Mouse (Mus musculus) limb, embryonic 13.5 days (tissue): ENCODE measurements at regions not wholly inside any gene's neighbourhood (a gene's known extent, or its start where the extent isn't known, plus 50 kb on each side); places are given as distances from the start of the nearest gene placed in this dataset.
"Not testable (repeated sequence)": the region's sequence is repeated elsewhere in the genome, so short reads cannot be mapped to it uniquely, and the experiment has no call there.

Experiments
- ATAC-seq: fragments of 200-750 bp; cut with Nextera tagmentation; 2 replicates; pipeline ENCODE4 v1.8.0; 2017; ENCODE audit warnings: low read depth, moderate number of reproducible peaks, moderate TSS enrichment; ENCODE audit not compliant: low FRiP score
- H3K27ac ChIP-seq: fragments of 300-500 bp; sonication (generic); 2 replicates; pipeline ENCODE4 v1.5.1; 2015; ENCODE audit warnings: inconsistent platforms, mild to moderate bottlenecking, moderate library complexity
- H3K27me3 ChIP-seq: fragments of 300-500 bp; sonication (generic); 2 replicates; pipeline ENCODE4 v1.6.1; 2015; ENCODE audit warnings: mild to moderate bottlenecking, inconsistent platforms
- H3K36me3 ChIP-seq: fragments of 300-500 bp; sonication (generic); 2 replicates; pipeline ENCODE4 v1.6.1; 2015; ENCODE audit warnings: inconsistent platforms, mild to moderate bottlenecking, moderate library complexity
- H3K4me1 ChIP-seq: fragments of 300-500 bp; sonication (generic); 2 replicates; pipeline ENCODE4 v1.6.1; 2015; ENCODE audit warnings: inconsistent platforms
- H3K4me2 ChIP-seq: fragments of 300-500 bp; sonication (generic); replicated peaks from 2 replicates; pipeline ENCODE4 v1.6.1; 2015; ENCODE audit warnings: inconsistent platforms, mild to moderate bottlenecking, moderate library complexity
- H3K4me3 ChIP-seq: fragments of 300-500 bp; sonication (generic); 2 replicates; pipeline ENCODE4 v1.5.1; 2015; ENCODE audit warnings: moderate library complexity, mild to moderate bottlenecking, inconsistent platforms
- H3K9ac ChIP-seq: fragments of 300-500 bp; sonication (generic); 2 replicates; pipeline ENCODE4 v1.6.1; 2015; ENCODE audit warnings: mild to moderate bottlenecking, inconsistent platforms
- H3K9me3 ChIP-seq: fragments of 300-500 bp; sonication (generic); 2 replicates; pipeline ENCODE4 v1.6.1; 2016; ENCODE audit warnings: inconsistent platforms
- WGBS: fragments of 180-500 bp; shearing (Covaris S2); methylation state at CpG from one replicate; pipeline ENCODE4 v1.1.7; 2015; 5-methylcytosine and 5-hydroxymethylcytosine counted together

DNA sequence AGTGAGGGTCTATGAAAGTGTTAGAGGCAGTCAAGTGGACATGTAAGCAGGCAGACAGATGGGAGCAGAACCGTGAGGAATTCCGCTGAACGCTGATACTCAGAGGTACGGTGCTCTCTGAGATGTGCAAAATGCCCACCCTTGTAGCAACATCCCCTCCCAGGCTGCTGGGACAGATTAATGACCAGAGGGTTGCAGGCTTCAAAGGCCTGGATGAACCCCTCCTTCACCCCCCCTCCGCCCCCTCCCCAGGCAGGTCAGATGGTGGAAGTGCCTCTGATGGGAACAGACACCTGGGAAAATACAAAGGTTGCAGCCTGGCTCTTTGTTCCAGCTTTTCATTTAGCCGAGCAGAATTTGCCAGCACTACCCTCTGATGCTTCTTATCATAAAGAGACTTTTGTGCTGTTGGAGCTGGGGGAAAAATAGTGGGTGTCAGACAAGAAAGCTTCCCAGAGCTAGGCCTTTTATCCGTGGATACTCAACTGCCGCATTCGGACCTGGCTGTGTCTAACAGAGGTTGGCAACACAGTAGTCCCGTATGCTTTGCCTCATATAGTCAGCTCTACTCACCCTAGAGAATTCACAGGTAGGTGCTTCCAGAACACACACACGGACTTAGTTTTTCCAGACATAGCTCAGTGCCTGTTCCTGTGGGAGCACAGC, 111.2 kb upstream of the Ranbp3l start:
- H3K36me3 ChIP-seq, result no peaks in the 10 kb centered on the region
- H3K4me1 ChIP-seq, result peaks cover 7% of the 10 kb centered on the region
- WGBS, result 65% methylated on average over 11 of the region's 11 CpGs
- peaks cover 3% of the 10 kb centered on the region; the same call in 1 of the 2 replicates for H3K9me3 ChIP-seq
- no peak overlapping the region for H3K27ac ChIP-seq
- H3K4me2 ChIP-seq, result no peak overlapping the region
- ATAC-seq, result no peak
- H3K27me3 ChIP-seq, result no peaks in the 10 kb centered on the region
- H3K9ac ChIP-seq, result no peak overlapping the region
- no peak overlapping the region for H3K4me3 ChIP-seq

DNA sequence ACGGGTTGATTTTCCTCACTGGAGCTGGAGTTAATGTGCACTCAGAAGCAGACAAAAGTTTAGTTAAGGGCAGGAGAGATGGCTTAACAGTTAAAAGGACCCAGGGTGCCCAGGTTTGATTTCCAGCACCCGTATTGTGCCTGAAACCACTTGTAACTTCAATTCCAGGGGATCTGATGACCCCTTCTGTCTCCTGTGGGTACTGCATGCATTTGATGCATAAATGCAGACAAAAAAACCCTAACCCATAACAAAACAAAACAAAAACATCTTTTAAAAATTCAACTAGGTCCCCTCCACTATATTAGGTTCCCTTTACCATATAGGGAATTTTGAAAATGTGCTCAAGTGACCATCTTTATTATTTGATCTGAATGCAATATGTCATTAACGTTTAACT, 112.2 kb upstream of the Ranbp3l start:
- no peak for ATAC-seq
- WGBS, result 90% methylated on average over 3 of the region's 3 CpGs
- H3K4me1 ChIP-seq, result peaks cover 7% of the 10 kb centered on the region
- no peaks in the 10 kb centered on the region for H3K27me3 ChIP-seq
- H3K36me3 ChIP-seq, result no peaks in the 10 kb centered on the region
- peaks cover 3% of the 10 kb centered on the region; the same call in 1 of the 2 replicates for H3K9me3 ChIP-seq
- H3K4me3 ChIP-seq, result no peak overlapping the region
- H3K27ac ChIP-seq, result no peak overlapping the region
- H3K4me2 ChIP-seq, result no peak overlapping the region
- no peak overlapping the region for H3K9ac ChIP-seq

DNA sequence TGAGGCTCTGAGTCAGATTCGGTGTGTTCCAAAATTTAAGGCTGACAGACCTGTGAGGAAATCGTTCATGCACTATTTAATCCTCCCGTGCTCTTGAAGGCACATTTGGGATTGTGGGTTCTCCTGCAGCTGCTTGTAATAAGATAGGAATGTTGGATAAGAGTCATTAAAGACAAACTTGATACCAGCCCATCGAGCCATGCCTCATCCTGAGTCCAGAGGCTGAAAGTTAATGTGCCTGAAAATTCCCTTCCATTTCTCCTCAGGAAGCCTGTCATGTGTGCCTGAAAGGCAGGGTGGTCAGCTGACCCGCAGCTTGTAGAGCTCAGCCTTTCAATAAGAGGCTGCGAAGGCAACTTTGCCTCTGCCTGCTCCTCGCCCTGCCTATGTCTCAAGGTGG, 113.4 kb upstream of the Ranbp3l start:
- WGBS, result 35% methylated on average over 7 of the region's 7 CpGs
- peak; percentile 81 for ATAC-seq

DNA sequence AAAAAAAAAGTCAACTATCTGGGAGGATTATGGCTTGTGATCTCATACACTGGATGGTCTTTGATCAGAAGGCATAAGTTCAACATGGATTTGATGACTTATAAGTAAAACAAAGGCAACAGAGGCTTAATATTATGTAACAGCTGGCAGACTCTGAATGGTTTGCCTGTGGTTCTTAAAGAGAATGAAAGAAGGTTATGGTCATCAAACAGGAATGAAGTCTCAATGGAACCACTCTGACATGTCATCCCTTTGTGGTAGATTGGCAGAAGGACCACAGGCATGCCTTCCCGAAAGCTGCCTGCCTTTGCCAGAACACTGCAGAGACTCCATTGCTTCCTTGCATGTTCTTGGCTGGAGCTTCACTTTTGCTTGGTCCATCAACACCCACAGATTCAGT, 116.8 kb upstream of the Ranbp3l start:
- Histone ChIP-seq H3K27me3 (no peaks in the 10 kb centered on the region), H3K4me1 (peaks cover 7% of the 10 kb centered on the region), H3K4me2 (no peak overlapping the region), H3K4me3 (no peak overlapping the region), H3K9ac (no peak overlapping the region), H3K36me3 (no peaks in the 10 kb centered on the region), H3K9me3 (peaks cover 3% of the 10 kb centered on the region; the same call in 1 of the 2 replicates), H3K27ac (no peak overlapping the region)
- ATAC-seq, result no peak
- WGBS, result 97% methylated on average over 1 of the region's 1 CpGs

More for the DNA sequence above, 113.4 kb upstream of the Ranbp3l start:
- Histone ChIP-seq H3K9ac (no peak overlapping the region), H3K4me1 (peaks cover 7% of the 10 kb centered on the region), H3K36me3 (no peaks in the 10 kb centered on the region), H3K27ac (peak overlapping the region; percentile 22; the same call in 1 of the 2 replicates), H3K4me3 (no peak overlapping the region), H3K9me3 (peaks cover 3% of the 10 kb centered on the region; the same call in 1 of the 2 replicates), H3K4me2 (peak overlapping the region; percentile 43), H3K27me3 (no peaks in the 10 kb centered on the region)

DNA sequence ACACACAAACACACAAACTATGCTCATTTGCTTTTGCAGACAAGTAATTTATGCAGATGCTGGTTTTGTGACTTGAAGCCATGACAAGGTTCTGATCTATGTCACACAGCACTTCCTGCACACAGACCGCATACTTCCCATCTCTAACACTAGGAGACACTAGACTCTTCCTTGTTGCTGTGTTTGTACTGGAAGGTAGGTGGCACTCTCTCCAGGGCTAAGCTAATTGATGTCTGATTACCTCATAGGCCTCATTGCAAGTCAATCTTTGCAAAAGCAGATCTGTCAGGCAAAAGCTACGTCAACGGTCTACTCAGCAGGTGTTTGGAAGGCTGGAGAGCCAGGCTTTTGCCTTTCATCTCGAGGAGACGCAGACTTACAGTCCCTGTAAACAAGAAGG, 118.3 kb upstream of the Ranbp3l start:
- Histone ChIP-seq H3K9me3 (no peaks in the 10 kb centered on the region), H3K27me3 (no peaks in the 10 kb centered on the region), H3K9ac (no peak overlapping the region), H3K27ac (no peak overlapping the region), H3K4me2 (no peak overlapping the region), H3K4me3 (no peak overlapping the region), H3K36me3 (no peaks in the 10 kb centered on the region), H3K4me1 (peaks cover 4% of the 10 kb centered on the region)
- 55% methylated on average over 5 of the region's 5 CpGs for WGBS
- no peak for ATAC-seq

DNA sequence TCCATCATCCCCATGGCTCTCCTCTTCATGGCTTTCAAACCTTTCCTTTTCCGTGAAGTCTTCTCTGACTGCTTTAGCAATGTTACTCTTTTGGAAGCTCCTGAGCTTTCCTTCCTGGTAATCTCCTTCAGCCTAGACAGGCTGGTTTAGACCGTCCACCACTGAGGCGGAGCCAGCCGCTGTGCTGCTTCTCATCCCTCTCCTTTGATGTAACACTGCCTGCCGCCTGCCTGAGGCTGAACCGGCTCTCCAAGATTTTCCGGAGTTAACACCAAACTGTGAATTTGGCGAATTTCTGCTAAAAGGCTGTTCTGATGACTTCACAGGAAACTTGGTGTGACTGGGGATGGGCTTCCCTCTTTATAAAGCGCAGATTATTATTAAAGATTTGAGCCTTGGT, 125.6 kb upstream of the Ranbp3l start:
- ATAC-seq, result no peak
- Histone ChIP-seq H3K9me3 (no peaks in the 10 kb centered on the region), H3K27me3 (no peaks in the 10 kb centered on the region), H3K36me3 (no peaks in the 10 kb centered on the region), H3K4me2 (no peak overlapping the region), H3K4me1 (0 out of 2 replicates have a peak, but pooled peaks cover 6% of the 10 kb centered on the region), H3K27ac (no peak overlapping the region), H3K9ac (no peak overlapping the region), H3K4me3 (no peak overlapping the region)
- 24% methylated on average over 9 of the region's 9 CpGs for WGBS

DNA sequence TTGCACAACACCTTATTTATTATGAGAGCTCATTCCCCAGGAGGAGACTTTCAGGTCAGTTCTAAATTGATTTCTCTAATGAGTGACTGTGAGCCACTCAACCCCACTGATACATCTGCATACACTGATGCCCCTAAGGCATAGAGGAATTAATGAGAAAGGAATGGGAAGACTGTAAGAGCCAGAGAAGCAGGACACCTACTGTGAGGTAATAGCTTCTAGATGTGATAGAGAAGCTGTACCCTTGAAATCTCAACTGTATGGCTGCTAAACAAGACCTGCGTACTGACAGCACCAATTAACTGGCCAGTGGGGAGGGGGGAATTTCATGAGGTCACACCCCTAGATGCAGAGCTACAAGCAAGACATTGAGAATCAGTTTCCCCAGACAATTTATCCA, 128.3 kb upstream of the Ranbp3l start:
- Histone ChIP-seq H3K36me3 (no peaks in the 10 kb centered on the region), H3K27me3 (no peaks in the 10 kb centered on the region), H3K9ac (no peak overlapping the region), H3K4me3 (no peak overlapping the region), H3K9me3 (no peaks in the 10 kb centered on the region), H3K4me1 (0 out of 2 replicates have a peak, but pooled peaks cover 6% of the 10 kb centered on the region), H3K4me2 (no peak overlapping the region), H3K27ac (no peak overlapping the region)
- no peak for ATAC-seq
- 48% methylated on average over 1 of the region's 1 CpGs for WGBS

DNA sequence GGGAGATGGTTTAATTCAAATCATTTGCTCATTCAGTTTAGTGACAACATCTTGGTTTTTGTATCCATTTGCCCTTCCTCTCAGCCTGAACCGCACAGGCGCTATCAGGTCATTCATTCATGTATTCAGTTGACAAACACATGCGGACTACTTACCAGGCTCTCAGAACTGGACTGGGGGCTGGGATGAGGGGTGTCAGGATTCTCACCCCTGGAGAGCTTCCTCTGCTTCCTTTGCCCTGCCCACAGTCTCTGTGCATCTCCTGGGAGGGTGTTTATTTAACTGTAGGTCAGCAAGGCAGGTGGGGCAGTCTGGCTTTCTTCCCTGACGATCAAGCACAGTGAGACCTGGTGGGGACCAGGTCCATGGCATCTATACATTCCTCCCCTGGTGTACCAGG, 123.6 kb upstream of the Slc1a3 start:
- Histone ChIP-seq H3K27ac (no peak overlapping the region), H3K9me3 (no peaks in the 10 kb centered on the region), H3K4me3 (no peak overlapping the region), H3K4me1 (peaks cover 7% of the 10 kb centered on the region), H3K9ac (no peak overlapping the region), H3K4me2 (no peak overlapping the region), H3K36me3 (no peaks in the 10 kb centered on the region), H3K27me3 (no peaks in the 10 kb centered on the region)
- 78% methylated on average over 4 of the region's 4 CpGs for whole genome bisulfite sequencing
- ATAC-seq, result no peak

DNA sequence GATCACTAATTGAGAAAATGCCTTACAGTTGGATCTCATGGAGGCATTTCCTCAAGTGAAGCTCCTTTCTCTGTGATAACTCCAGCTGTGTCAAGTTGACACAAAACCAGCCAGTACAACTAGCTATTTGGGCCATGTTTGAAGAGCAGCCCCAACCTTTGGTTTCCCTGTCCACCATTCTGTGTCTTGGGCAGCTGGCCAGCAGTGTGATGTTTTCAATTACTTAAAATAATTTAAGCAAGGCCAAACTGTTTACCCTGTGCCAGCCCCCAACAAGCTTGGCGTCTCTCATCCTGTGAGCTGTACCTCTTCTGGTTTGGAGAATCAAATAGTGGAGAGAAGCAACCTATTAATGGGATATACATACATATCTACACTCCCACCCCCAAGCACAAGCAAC, 122.4 kb upstream of the Slc1a3 start:
- H3K27ac ChIP-seq, result no peak overlapping the region
- no peak overlapping the region for H3K4me2 ChIP-seq
- no peaks in the 10 kb centered on the region for H3K27me3 ChIP-seq
- no peak overlapping the region for H3K4me3 ChIP-seq
- H3K9me3 ChIP-seq, result no peaks in the 10 kb centered on the region
- peaks cover 7% of the 10 kb centered on the region for H3K4me1 ChIP-seq
- no peak; the same call in 1 of the 2 replicates for ATAC-seq
- H3K36me3 ChIP-seq, result no peaks in the 10 kb centered on the region
- 33% methylated on average over 1 of the region's 1 CpGs for WGBS
- H3K9ac ChIP-seq, result no peak overlapping the region

DNA sequence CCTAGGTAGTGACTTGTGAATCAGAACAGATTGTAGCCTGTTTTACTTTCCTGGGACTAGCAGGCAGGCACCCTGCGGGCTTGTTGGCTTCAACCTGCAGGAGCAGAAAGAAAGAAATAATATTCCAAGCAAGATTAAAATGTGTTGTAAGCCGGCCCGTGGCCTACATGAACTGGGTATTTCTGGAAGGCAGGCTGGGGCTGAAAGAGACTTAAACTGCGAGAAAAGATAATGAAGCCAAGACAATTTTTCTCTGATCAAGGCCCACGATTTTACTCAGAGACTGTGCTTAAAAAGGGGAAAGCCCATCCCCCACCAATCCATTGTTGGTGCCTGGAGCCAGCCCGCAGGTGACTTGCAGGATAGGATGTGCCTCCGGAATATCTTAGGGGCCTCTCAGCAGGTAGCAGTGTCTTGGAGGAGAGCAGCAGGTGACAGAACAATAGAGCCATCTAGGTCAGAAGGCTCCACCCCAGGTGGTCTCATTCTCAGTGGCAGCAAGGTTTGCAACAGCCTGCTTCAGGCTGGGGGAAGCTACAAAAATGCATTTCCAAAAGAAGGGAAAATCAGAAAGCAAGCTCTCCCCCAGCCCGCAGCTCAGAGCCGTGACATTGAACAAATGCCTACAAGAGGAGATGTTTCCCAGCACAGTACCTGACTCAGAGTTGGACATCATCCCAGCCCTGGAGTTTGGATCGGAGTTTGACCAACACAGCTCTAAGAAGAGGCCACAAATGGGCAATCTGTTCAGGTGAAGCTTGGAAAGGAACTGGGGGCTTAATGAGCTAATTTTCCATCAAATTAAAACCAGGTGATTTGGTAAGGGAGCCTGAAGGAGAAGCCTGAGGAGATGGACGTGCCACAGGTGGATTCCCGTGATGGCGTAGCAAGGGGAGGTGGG, 121.4 kb upstream of the Slc1a3 start:
- Histone ChIP-seq H3K27me3 (no peaks in the 10 kb centered on the region), H3K9ac (no peak overlapping the region), H3K4me3 (no peak overlapping the region), H3K9me3 (no peaks in the 10 kb centered on the region), H3K4me1 (peaks cover 7% of the 10 kb centered on the region), H3K27ac (no peak overlapping the region), H3K4me2 (no peak overlapping the region), H3K36me3 (no peaks in the 10 kb centered on the region)
- WGBS, result 37% methylated on average over 13 of the region's 13 CpGs
- no peak for ATAC-seq

DNA sequence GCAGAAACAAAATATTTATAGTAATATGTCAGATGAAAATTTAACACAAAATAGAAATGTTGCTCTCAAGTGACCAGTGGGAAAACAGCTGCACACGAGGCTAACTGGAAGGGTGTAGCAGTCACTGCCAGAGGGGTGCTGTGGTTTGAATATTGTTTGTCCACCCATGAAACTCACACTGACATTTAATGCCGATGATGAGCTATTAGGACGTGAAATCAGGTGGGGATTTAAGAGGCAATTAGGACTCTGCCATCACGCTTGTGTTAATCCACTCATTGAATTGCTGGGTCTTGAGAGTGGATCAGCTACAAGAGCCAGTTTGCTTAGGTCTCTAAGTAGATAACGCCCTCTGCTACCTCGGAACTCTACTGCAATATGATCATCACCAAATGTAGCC, 114.3 kb upstream of the Slc1a3 start:
- 75% methylated on average over 6 of the region's 6 CpGs for WGBS
- no peak overlapping the region for H3K9ac ChIP-seq

DNA sequence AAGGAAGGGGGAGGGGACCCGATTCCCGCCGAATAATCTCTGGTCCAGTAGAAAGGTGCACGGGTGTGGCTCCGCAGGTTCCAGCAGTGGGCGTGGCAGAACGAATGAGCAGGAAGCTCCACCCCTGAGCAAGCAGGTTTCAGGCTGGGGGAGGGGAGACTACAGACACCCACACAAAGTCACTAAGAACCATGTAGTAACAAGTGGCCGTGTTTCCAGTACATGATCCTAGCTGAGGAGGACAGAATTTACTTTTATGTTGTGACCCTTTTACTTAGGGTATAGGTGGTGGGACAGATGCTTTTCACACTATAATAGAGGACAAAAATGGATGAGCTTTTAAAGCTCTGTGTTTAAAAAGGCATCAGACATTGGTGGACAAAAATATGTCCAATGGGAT, 112.2 kb upstream of the Slc1a3 start:
- 92% methylated on average over 3 of the region's 8 CpGs for WGBS
- H3K27ac ChIP-seq, H3K36me3 ChIP-seq, H3K9ac ChIP-seq, H3K4me3 ChIP-seq, H3K4me2 ChIP-seq, H3K27me3 ChIP-seq, H3K4me1 ChIP-seq, H3K9me3 ChIP-seq, ATAC-seq: not testable (repeated sequence)

More for the DNA sequence above, 114.3 kb upstream of the Slc1a3 start:
- Histone ChIP-seq H3K27ac (no peak overlapping the region), H3K27me3 (no peaks in the 10 kb centered on the region), H3K9me3 (no peaks in the 10 kb centered on the region), H3K36me3 (no peaks in the 10 kb centered on the region), H3K4me1 (no peaks in the 10 kb centered on the region), H3K4me3 (no peak overlapping the region), H3K4me2 (no peak overlapping the region)
- no peak for ATAC-seq
